Mouse (Mus musculus) lung, postnatal 0 days (tissue): ENCODE measurements at regions not wholly inside any gene's neighbourhood (a gene's known extent, or its start where the extent isn't known, plus 50 kb on each side); places are given as distances from the start of the nearest gene placed in this dataset.
A peak's percentile ranks its signal among the peaks of the same experiment; 100 is the strongest.

Experiments used
- ATAC-seq: fragments of 200-750 bp; cut with Nextera tagmentation; 2 replicates; pipeline ENCODE4 v1.8.0; 2017; ENCODE audit warnings: moderate library complexity
- DNase-seq: peaks from one replicate; pipeline ENCODE4 v3.0.0-alpha.2; 2016; ENCODE audit warnings: low spot score
- H3K27ac ChIP-seq: fragments of 300-500 bp; sonication (generic); 2 replicates; pipeline ENCODE4 v1.5.1; 2014; ENCODE audit warnings: antibody characterized with exemption, mild to moderate bottlenecking, low read length, mixed read lengths
- H3K27me3 ChIP-seq: fragments of 300-500 bp; sonication (generic); replicated peaks from 2 replicates; pipeline ENCODE4 v1.6.1; 2014; ENCODE audit warnings: low read length, mixed read lengths; ENCODE audit not compliant: insufficient read depth
- H3K36me3 ChIP-seq: fragments of 300-500 bp; sonication (generic); 2 replicates; pipeline ENCODE4 v1.6.1; 2014; ENCODE audit warnings: low read length, mixed read lengths; ENCODE audit not compliant: insufficient read depth
- H3K4me1 ChIP-seq: fragments of 300-500 bp; sonication (generic); 2 replicates; pipeline ENCODE4 v1.6.1; 2014; ENCODE audit warnings: antibody characterized with exemption, low read depth, low read length, mixed read lengths; ENCODE audit not compliant: insufficient read depth
- H3K4me2 ChIP-seq: fragments of 300-500 bp; sonication (generic); replicated peaks from 2 replicates; pipeline ENCODE4 v1.6.1; 2014; ENCODE audit warnings: low read depth, mild to moderate bottlenecking, low read length, moderate library complexity, mixed read lengths
- H3K4me3 ChIP-seq: fragments of 300-500 bp; sonication (generic); 2 replicates; pipeline ENCODE4 v1.5.1; 2014; ENCODE audit warnings: low read depth, low read length
- H3K9ac ChIP-seq: fragments of 300-500 bp; sonication (generic); replicated peaks from 2 replicates; pipeline ENCODE4 v1.6.1; 2014; ENCODE audit warnings: low read depth, mild to moderate bottlenecking
- H3K9me3 ChIP-seq: fragments of 300-500 bp; sonication (generic); 2 replicates; pipeline ENCODE4 v1.6.1; 2016; ENCODE audit warnings: low read length, mixed read lengths
- CTCF ChIP-seq: IDR thresholded peaks from 2 replicates; pipeline ENCODE4 v1.5.1; 2016; ENCODE audit warnings: antibody characterized with exemption, mild to moderate bottlenecking
- EP300 ChIP-seq: IDR thresholded peaks from 2 replicates; pipeline ENCODE4 v1.6.1; 2016; ENCODE audit warnings: antibody characterized with exemption, mild to moderate bottlenecking, control low read depth
- WGBS: fragments of 180-500 bp; shearing (Covaris S2); extraction: QIAGEN DNeasy Blood & Tissue Kit; methylation state at CpG from one replicate; pipeline ENCODE4 v1.1.7; 2014; 5-methylcytosine and 5-hydroxymethylcytosine counted together

DNA sequence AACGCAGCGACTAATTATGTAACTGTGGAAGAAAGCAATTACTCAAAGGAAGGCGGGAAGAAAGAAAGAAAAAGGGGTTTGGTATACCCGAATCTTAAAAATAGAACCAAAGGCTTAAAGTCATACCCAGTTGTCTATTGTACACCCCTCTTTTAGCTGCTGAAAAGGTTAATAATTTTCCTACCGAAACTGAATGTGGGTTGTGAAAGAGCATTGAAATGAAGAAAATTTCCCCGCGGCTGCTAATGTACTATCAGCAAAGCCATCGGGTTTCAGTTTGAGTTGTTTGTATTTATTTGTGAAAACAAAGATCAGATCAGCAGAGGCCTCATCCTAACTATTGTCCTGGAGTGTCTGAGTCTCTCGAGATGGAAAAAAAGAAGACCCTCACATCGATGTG, 213.3 kb upstream of the Spdye4c start:
- Histone ChIP-seq H3K9me3 (no peaks in the 10 kb centered on the region), H3K27ac (no peak overlapping the region), H3K4me3 (no peak overlapping the region; the same call in 1 of the 2 replicates), H3K36me3 (no peaks in the 10 kb centered on the region), H3K27me3 (no peaks in the 10 kb centered on the region), H3K9ac (no peak overlapping the region), H3K4me1 (no peaks in the 10 kb centered on the region; the same call in 1 of the 2 replicates), H3K4me2 (no peak overlapping the region; the same call in 1 of the 2 replicates)
- DNase-seq (peak; percentile 17), ATAC-seq (no peak)
- WGBS, result 40% methylated on average over 10 of the region's 10 CpGs
- TF ChIP-seq EP300 (no peak), CTCF (no peak)

DNA sequence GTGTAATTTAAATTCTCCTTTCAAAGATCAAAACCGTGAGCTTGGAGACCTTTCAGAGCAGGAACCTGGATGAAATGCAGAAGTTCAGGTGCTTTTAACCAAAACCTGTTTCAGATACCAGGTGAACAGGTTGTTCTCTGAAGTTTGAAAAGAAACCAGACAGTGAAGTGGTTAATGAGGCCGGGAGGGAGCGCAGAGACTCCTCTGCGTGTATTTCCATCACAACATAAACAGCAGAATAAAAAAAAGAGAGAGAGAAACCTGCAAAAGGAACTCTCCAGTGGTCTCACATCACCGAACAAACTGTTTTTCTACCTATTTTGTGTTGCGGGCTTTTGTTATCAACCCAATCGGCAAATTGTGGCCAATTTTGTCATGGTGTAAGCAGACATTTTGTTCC, 212.6 kb upstream of the Spdye4c start:
- Histone ChIP-seq H3K27me3 (no peaks in the 10 kb centered on the region), H3K4me2 (no peak overlapping the region), H3K4me1 (no peaks in the 10 kb centered on the region; the same call in 1 of the 2 replicates), H3K4me3 (no peak overlapping the region), H3K27ac (no peak overlapping the region), H3K36me3 (no peaks in the 10 kb centered on the region), H3K9me3 (no peaks in the 10 kb centered on the region), H3K9ac (no peak overlapping the region)
- DNase-seq, result no peak
- TF ChIP-seq CTCF, result no peak
- no peak for TF ChIP-seq EP300
- WGBS, result 65% methylated on average over 7 of the region's 7 CpGs
- no peak for ATAC-seq

DNA sequence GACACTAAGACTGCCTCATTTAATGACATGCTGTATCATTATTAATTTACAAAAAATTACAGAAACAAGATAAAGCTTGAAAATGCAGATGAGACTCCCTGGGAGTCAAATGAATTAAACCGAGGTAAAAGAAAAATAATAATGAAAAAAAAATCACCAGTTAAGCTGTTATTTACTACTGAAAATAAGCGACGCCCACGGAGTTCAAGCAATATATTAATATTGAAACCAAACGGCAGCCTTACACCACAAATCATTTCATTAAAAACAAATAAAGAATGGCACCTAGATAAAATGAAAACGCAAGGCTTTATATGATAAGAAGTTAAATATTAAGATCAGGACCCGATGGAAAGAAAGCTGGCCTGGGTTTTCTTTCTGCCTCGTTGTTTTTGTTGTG, 211.9 kb upstream of the Spdye4c start:
- 61% methylated on average over 8 of the region's 8 CpGs for WGBS

DNA sequence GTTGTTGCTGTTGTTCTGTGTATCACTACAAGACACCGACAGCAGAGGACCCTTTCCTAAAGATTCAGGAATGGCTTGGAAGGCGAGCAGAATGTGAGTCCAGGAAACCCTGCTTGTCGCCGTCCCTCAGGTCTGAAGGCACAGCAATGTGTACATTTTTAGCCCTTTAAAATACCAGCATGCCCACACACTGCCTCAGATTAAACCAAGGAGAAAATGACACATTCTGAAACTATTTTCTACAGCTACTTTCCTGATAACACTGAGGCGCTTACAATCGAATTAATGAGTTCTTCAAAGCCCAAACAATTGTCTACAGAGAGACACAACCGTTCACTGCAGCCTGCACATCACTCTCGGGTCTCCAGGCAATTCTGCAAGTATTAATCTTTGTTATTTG, 211.5 kb upstream of the Spdye4c start:
- Histone ChIP-seq H3K9ac (no peak overlapping the region), H3K4me2 (no peak overlapping the region), H3K9me3 (no peaks in the 10 kb centered on the region), H3K36me3 (no peaks in the 10 kb centered on the region), H3K4me1 (no peaks in the 10 kb centered on the region; the same call in 1 of the 2 replicates), H3K4me3 (no peak overlapping the region), H3K27ac (no peak overlapping the region), H3K27me3 (no peaks in the 10 kb centered on the region)
- ATAC-seq, result no peak
- no peak for DNase-seq
- TF ChIP-seq EP300, result no peak
- no peak for TF ChIP-seq CTCF
- WGBS, result 34% methylated on average over 8 of the region's 8 CpGs

More for the DNA sequence above, 211.9 kb upstream of the Spdye4c start:
- H3K27ac ChIP-seq, result no peak overlapping the region
- H3K36me3 ChIP-seq, result no peaks in the 10 kb centered on the region
- no peak overlapping the region for H3K4me2 ChIP-seq
- no peaks in the 10 kb centered on the region; the same call in 1 of the 2 replicates for H3K4me1 ChIP-seq
- H3K4me3 ChIP-seq, result no peak overlapping the region
- H3K9ac ChIP-seq, result no peak overlapping the region
- ATAC-seq, result no peak
- H3K9me3 ChIP-seq, result no peaks in the 10 kb centered on the region
- TF ChIP-seq EP300, result no peak
- no peak for TF ChIP-seq CTCF
- no peaks in the 10 kb centered on the region for H3K27me3 ChIP-seq
- DNase-seq, result no peak

DNA sequence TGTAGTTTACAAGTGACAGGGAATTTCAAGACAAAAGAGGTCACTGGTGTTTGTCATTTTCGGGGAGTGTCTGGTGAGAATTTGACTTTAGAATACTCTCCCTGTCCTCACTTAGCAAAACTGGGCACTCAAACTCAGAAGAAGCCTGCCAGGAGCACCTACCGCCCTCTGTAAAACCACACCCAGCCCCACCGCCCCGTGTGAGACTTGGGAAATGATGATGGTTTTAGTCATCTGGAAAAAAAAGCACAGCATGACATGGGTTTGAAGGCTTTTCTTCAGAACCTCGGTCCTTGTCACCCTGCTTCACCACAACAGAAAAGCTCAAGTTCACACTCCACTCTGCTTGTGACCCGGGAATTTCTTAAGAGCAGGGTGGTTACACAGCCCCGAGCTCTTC, 210.4 kb upstream of the Spdye4c start:
- TF ChIP-seq EP300 (no peak), CTCF (no peak)
- H3K9ac ChIP-seq, result no peak overlapping the region
- H3K27me3 ChIP-seq, result no peaks in the 10 kb centered on the region
- H3K4me1 ChIP-seq, result no peaks in the 10 kb centered on the region; the same call in 1 of the 2 replicates
- no peaks in the 10 kb centered on the region for H3K36me3 ChIP-seq
- 47% methylated on average over 7 of the region's 7 CpGs for WGBS
- no peak overlapping the region for H3K27ac ChIP-seq
- no peak overlapping the region for H3K4me3 ChIP-seq
- DNase-seq, result no peak
- no peak overlapping the region for H3K4me2 ChIP-seq
- ATAC-seq, result no peak
- H3K9me3 ChIP-seq, result no peaks in the 10 kb centered on the region

DNA sequence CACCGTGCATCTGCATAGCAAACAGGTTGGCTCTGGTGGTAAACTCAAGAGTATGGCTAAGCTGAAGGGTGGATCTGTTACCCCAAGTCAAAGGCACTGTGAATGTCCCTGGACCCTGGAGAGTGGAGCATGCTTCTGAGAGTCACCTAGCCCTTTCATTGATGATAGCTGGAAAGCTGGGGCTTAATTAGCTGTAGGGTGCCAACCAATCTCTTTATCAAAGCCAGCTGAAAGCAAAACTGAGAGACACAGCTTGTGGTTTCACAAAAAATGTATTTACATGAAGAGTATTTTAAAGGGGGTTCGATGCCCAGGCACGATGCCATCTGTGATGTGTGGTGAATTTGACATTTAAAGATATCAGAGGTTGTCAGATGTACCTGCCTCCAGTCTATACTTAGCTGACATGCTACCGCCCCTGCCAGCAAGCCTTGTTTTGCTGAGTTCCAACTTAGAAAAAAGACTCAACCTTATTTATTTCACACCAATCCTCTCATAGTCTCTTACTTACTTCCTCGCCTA, 209.3 kb upstream of the Spdye4c start:
- Histone ChIP-seq H3K4me1 (no peaks in the 10 kb centered on the region; the same call in 1 of the 2 replicates), H3K9me3 (no peaks in the 10 kb centered on the region), H3K4me3 (no peak overlapping the region), H3K27ac (no peak overlapping the region), H3K9ac (no peak overlapping the region), H3K27me3 (no peaks in the 10 kb centered on the region), H3K4me2 (no peak overlapping the region), H3K36me3 (no peaks in the 10 kb centered on the region)
- no peak for TF ChIP-seq EP300
- TF ChIP-seq CTCF, result no peak
- 86% methylated on average over 5 of the region's 5 CpGs for WGBS
- DNase-seq (no peak), ATAC-seq (no peak)

DNA sequence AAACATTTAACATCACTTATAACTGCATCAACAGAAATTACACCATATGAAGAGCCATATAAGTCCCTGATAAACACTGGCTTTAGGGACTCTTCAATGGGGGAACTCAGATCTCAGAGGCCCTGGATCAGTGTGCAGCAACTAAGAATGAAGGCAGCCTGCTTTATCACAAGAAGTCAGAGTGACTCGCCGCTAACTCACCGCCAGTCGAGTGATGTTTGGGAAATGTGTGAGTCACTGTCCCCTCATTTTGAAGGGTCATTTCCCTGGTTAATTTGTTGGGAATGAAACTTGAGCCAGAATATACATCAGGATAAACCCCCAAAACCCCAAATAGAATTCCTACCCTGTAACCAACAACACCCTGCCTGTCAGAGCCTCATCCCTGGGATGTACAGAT, 208.5 kb upstream of the Spdye4c start:
- H3K4me3 ChIP-seq, result no peak overlapping the region
- no peak for TF ChIP-seq CTCF
- TF ChIP-seq EP300, result no peak
- H3K27me3 ChIP-seq, result no peaks in the 10 kb centered on the region
- H3K27ac ChIP-seq, result no peak overlapping the region
- WGBS, result 51% methylated on average over 4 of the region's 4 CpGs
- no peak for DNase-seq
- H3K9me3 ChIP-seq, result no peaks in the 10 kb centered on the region
- H3K36me3 ChIP-seq, result no peaks in the 10 kb centered on the region
- H3K4me2 ChIP-seq, result no peak overlapping the region
- ATAC-seq, result no peak
- no peaks in the 10 kb centered on the region; the same call in 1 of the 2 replicates for H3K4me1 ChIP-seq
- H3K9ac ChIP-seq, result no peak overlapping the region
